Mouse (Mus musculus): ENCODE results near the gene Trim40.
"Not testable (repeated sequence)": the region's sequence is repeated elsewhere in the genome, so short reads cannot be mapped to it uniquely, and the experiment has no call there.

The Trim40 gene

DNA sequence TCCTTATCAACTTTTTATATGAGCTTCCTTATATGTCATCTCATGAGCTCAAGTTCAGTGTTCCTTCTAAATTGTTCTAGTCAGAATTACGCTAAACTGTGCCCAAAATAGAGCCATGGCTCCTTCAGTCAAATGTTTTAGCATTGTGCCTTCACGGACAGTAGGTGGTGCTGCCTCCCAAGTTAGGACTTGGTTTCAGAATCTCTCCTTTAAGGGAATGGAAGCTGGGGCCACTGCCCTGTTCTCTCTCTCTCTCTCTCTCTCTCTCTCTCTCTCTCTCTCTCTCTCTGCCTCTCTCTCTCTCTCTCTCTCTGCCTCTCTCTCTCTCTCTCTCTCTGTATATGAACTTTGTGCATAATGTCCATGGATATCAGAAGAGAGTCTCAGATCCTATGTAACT is 2.4 kb upstream of the Trim40 start:
- DNase-seq = peak; percentile 59

GRCm38 (mm10) chr17:36891496-36891895 is 1.6 kb upstream of the Trim40 start:
- DNase-seq = not testable (repeated sequence)

- DNase-seq = no peak
Measured at GRCm38 (mm10) chr17:36885132-36885790, 4.7 kb downstream of the Trim40 start.

DNA sequence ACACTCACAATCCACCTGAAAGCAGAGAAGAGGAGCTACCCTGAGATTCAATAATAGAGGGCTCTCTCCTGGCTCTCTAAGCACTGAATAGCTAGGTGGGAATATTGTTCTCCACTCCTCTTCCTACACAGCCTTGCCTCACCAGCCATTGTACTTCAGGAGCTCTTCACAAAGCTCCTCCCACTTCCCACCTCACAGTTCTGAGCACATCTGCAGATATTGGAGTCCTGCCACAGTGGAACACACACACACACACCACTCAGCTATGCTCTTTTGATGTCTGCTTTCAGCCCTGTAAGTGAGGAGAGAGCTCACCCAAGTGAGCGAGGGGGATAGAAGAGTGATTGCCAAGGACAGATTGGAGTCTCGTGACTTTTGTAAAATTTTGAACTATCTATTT is 6.6 kb downstream of the Trim40 start:
- DNase-seq = peak; percentile 7

DNA sequence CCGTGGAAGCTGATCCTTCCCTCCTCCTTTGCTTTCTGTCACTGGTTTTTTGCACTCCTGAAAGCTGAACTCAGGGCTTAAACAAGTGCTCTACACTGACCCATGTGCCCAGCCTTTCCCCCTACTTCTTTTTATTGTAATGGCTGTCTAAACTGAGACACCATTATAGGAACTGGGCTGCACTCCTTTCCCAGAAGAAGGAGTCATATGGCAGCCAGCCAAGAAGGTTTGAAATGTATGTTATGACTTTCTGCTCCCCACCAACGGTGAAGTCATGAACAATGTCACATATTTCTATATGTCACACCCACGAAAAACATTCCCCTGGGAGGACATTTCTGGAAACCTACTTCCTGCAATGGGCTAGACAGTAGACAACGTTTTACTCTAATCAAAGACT is 15.3 kb downstream of the Trim40 start:
- DNase-seq = no peak

DNA sequence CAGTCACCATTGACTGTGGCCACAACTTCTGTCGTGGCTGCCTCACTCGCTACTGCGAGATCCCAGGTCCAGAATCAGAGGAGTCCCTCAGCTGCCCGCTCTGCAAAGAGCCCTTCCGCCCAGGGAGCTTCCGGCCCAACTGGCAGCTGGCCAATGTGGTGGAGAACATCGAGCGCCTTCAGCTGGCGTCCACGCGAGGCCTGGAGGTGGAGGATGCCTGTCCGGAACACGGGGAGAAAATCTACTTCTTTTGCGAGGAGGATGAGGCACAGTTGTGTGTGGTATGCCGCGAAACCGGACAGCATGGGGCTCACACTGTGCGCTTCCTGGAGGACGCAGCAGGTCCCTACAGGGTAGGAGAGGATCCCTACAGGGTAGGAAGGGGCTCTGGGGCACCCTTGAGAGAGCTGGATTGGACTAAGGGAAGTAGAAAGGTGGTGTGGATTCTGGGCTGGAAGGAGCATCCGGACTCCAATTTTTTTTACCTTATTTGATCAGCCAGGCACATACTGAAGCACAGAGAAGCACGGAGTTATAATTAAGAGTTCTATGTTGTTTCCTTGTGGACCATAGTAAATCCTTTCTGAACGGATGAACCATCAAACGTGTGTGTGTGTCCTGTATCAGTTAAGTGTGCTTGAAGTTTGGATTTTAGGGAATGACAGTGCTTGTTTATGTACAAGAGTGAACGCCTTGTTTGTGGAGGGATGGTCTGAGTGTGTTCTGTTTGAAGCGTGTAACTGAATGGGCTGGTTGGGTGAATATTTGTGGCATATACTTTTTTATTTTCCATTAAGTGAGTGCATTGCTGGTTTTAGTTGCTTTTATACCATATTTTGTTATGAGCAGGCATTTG is 19.7 kb downstream of the Trim40 start:
- peak; percentile 62 for DNase-seq

DNA sequence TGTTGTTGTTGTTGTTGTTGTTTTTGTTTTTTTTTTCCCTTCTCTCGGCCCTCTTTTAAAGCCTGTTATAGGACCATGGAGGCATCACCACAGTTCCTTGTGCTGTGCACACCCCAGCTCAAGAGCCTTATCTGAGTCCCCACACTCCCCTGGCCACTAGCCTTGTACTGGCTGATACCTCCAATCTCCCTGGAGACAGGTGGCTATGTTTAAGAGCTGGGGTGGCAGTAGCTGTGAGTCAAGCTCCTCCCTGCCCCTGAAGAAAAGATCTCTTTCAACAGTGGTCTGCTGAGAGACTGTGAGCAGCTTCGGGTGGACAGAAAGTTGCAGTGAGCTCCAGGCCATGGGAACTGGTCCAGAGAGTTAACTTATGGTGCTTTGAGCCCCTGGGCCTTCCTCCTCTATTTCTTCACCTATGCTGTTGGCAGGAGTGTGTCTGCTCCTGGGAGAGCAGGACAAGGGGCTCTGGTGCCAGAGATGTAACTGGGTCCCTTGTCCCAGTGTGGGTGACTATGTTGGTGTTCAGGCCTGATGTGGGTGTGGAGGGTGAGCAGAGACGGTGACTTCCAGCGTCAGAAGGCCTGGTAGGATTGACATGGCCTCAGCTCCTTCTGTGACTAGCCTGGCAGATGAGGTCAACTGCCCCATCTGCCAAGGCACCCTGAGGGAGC is 20.5 kb downstream of the Trim40 start, which contains the start of gene Trim10:
Gene Trim10, plus strand, starts transcription at position 291 of the 671 bp plus-strand sequence.
- DNase-seq = no peak

DNA sequence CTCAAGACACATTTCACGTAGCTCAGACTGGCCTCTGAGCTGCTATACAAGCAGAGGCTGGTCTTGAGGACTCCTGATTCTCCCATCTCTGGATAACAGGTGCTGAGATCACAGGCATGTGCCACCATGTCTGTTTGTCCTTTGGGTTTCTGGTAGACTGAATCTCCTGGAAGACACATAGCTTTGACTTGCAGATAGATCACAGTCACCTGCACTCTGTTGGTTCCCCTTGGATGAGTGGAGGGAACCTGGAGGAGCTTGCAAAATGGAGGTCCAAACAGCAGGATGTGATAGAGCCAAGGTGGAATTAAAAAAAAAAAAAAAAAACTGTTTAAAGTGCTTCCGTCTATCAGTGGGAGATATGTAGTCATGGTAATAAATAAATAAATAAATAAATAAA is 21.1 kb downstream of the Trim40 start:
- DNase-seq = no peak

DNA sequence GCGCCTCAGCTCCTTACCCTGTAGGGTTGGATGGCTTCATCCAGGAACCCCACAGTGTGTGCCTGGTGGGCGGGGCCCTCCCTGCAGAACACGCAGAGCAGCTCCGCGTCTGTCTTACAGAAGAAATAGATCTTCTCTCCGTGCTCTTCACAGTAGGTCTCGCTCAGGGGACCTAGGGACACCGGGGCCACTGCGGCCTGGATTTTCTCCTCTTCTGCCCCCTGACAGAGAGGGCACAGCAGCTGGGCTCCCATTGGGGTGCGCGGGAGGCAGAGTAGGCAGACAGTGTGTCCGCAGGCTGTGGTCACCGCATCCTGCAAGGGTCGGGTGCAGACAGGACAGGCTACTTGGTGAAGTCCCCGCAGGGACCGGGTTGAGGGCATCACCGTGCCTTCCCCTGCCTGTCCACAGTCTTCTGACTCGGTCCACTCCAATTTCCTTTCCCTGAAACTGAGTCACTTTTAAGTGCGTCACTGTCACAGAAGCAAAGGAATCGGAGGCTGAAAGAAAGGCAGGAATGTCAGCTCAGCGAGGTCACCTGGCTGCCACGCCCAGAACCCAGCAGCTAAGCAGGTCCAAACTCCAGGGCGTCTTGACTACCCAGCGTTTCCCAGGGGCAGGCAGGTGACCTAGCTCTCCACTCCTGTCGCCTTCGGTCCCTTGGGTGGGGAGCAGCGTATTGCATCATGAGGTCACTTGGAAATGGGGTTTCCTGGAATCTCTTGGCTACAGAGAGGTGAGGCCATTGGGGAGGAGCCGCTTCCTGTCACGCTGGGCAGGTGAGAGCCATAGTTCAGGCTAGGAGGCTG is 23.0 kb downstream of the Trim40 start, which contains the start of gene Trim15:
Gene Trim15, minus strand, starts transcription at position 492 of the 809 bp plus-strand sequence.
- no peak for DNase-seq

GRCm38 (mm10) chr17:36861680-36862079 is 28.2 kb downstream of the Trim40 start:
- DNase-seq = no peak

- DNase-seq = no peak
Measured at GRCm38 (mm10) chr17:36858181-36858580, 31.7 kb downstream of the Trim40 start.

GRCm38 (mm10) chr17:36856236-36856635 is 33.7 kb downstream of the Trim40 start:
- DNase-seq = no peak

GRCm38 (mm10) chr17:36855484-36855883 is 34.4 kb downstream of the Trim40 start:
- no peak for DNase-seq

GRCm38 (mm10) chr17:36851627-36852026 is 38.3 kb downstream of the Trim40 start:
- no peak for DNase-seq

DNA sequence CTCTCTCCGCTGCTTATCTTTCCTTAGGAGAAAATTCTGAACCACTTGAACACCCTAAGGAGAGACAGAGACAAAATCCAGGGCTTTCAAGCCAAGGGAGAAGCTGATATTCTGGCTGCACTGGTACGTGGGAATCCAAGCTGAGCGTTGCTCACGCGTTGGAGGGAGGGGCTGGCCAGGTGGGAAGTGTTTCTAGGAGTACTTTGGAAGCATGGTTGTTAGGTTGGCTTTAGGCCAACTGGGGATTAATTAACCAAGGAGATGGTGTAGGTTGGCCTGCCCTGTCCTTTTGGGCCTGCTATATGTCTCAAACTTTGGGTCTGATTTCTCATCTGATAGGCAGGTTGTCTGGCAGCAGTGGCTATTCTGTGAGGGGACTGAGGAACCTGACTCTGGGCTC is 38.7 kb downstream of the Trim40 start:
- no peak for DNase-seq

DNA sequence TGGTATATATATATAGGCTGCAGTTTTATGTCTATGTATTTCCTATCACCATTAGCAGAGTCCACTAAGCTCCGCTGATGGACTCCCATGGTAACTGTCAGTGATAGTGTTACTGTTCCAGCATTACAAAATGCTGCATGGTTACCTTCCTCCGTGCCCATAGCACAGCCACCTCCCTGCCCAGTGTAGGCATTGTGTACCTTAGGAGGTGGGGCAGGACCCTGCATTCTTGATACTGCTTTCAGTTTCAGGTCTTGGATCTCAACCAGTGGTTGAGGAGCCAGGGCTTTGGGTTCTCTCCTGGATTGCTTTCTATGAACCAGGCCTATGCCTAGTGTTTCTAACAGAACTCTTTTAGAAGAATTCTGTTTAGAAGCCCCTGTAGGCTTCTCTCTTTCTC is 39.9 kb downstream of the Trim40 start:
- peak; percentile 14 for DNase-seq

- no peak for DNase-seq
Measured at GRCm38 (mm10) chr17:36848911-36849310, 41.0 kb downstream of the Trim40 start.

DNA sequence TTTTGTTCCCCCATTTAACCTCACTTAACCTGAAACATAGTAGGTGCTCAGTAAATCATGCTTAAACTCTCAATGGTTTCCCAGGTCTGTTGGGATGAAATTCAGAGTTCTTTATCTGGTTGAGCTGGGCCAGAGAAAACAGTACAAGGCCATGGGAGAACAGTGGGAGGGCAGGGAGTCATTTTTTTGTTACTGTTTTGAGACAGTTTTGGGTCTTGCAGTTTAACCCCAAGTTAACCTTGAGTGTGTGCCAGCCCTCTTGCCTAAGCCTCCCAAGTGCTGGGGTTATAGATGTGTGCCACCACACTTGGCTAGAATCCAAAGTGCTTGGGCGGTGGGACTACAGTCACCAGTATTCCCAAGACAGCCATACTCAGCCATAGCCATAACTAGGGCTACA is 45.2 kb downstream of the Trim40 start:
- DNase-seq = no peak

DNA sequence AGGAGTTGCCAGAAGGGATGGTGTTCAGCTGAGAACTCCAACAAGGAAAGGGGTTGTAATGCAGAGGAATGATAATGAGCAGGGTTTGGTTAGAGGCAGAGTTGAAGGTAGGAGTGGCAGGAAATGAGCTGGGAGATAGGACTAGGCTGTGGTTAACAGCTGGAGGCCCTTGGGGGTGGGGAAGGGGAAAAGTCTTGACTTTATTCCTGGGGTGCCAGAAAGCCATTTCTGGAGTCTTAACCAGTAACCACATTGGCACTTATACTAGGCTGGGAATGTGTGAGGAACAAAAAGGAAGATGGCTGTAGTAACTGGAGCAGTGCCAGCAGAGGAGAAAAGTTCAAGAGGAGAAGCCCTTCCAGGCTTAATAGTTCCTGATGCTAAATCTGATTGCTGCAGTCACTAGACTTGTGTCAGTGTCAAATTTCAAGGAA is 45.6 kb downstream of the Trim40 start:
- no peak for DNase-seq

GRCm38 (mm10) chr17:36843696-36844095 is 46.2 kb downstream of the Trim40 start:
- no peak for DNase-seq

DNA sequence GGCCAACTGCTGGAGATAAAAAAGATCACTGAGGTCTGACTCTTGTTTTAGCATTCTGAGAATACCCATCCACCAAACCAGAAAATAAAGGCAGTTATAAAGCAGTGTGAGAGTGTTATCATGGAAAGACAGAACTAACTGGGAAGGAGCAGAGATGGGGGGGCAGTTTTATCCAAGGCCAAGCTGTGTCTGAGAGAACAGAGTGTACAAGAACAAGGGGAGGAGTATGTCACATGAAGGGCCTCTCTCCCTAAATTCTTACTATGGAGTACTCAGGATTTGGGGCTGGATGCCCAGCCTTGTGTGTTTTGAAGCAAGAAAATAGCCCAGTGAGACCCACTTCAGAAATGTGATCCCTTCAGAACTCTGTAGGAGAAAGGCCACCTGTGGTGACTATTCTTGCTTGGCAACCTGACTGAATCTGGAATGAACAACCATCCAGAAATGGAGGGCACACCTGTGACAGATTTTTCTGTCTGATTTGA is 48.9 kb downstream of the Trim40 start:
- DNase-seq = no peak

DNA sequence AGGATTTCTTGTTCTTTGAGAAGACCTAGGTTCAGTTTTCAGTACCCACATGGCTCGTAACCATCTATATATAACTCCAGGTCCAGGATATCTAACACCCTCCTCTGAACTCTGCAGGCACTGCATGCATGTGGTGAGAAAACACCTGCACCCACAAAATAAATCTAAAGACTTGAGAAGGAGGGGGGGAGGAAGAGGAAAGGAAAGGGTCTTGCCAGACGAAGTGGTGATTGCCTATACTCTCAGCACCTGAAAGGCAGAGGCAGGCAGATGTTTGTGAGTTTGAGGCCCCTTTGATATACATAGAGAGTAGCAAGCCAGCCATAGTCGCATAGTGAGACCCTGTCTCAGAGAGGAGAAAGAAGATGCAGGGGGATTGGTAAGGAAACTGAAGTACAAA is 50.0 kb downstream of the Trim40 start:
- DNase-seq = no peak

- DNase-seq = no peak
Measured at GRCm38 (mm10) chr17:36839001-36839400, 50.9 kb downstream of the Trim40 start.
